In genomic region chrX:12003106-12003505, GRCm38 (mm10) we compare ENCODE assay signal across 10 mouse cellular contexts.
DNase-seq lines count a peak whose midpoint lies in the region; ATAC-seq and TF ChIP-seq lines count a peak whose summit lies in the region.
"Had no signal": no experiment of that assay in that cellular context is flagged by ENCODE, and none has a peak within 500 bp of the region (broad histone marks: within the 10 kb centered on the region; RNA-seq: fewer than 3 reads in every experiment).

No protein-coding gene starts in this region.

- H3K9me3 ChIP-seq in embryonic facial prominence, embryonic 10.5 days: no peaks in the 10 kb centered on the region
- no peaks in the 10 kb centered on the region for H3K9me3 ChIP-seq in liver, postnatal 0 days (ENCODE audit: low read length)

- no peak for ATAC-seq in liver, postnatal 0 days
- no peak for ATAC-seq in frontal cortex, adult (ENCODE audit: low TSS enrichment)

- H3K36me3 ChIP-seq in heart, adult 2 months (ENCODE audit: control insufficient read depth, insufficient read depth, low read length): no peaks in the 10 kb centered on the region
- no peaks in the 10 kb centered on the region for H3K36me3 ChIP-seq in embryonic facial prominence, embryonic 10.5 days (replicated peaks)
- no peaks in the 10 kb centered on the region for H3K36me3 ChIP-seq in liver, postnatal 0 days (replicated peaks; ENCODE audit: insufficient read depth, low read length)

- TF ChIP-seq EP300 in heart, adult 2 months (IDR thresholded peaks at IDR 0.05; ENCODE audit: insufficient read depth, low read depth, low read length): no peak
- no peak for TF ChIP-seq EP300 in liver, postnatal 0 days (IDR thresholded peaks at IDR 0.05; ENCODE audit: low read depth)

- peak overlapping the region; percentile 63 for H3K4me2 ChIP-seq in liver, postnatal 0 days (ENCODE audit: low read depth, low read length)

- no peaks in the 10 kb centered on the region for H3K79me2 ChIP-seq in heart, adult 2 months (replicated peaks; ENCODE audit: control insufficient read depth, insufficient read depth, low read length)

- TF ChIP-seq CTCF in heart, adult 2 months (IDR thresholded peaks at IDR 0.05): no peak
- TF ChIP-seq CTCF in liver, postnatal 0 days (IDR thresholded peaks at IDR 0.05; ENCODE audit: low read depth): no peak

- H3K9ac ChIP-seq in heart, adult 2 months (ENCODE audit: low read depth, low read length): 0 out of 2 replicates have a peak overlapping the region, but pooled peaks have one; percentile 8
- peak overlapping the region; percentile 41; the same call in 1 of the 2 replicates for H3K9ac ChIP-seq in liver, postnatal 0 days (replicated peaks)

- no peak overlapping the region for H3K4me3 ChIP-seq in heart, adult 2 months
- H3K4me3 ChIP-seq in embryonic facial prominence, embryonic 10.5 days: no peak overlapping the region
- peak overlapping the region; percentile 4; the same call in 1 of the 2 replicates for H3K4me3 ChIP-seq in liver, postnatal 0 days (ENCODE audit: low read depth, low read length)

- peak in 1 of 2 experiments; percentile 24 for DNase-seq in heart, adult 2 months
- no peak for DNase-seq in heart, postnatal 25 days (ENCODE audit: low spot score)
- DNase-seq in A20 (ENCODE audit: low read depth, low spot score): peak; percentile 25
- peak; percentile 42 for DNase-seq in embryonic facial prominence, embryonic 10.5 days (ENCODE audit: low spot score)
- no peak for DNase-seq in liver, postnatal 0 days
- no peak for DNase-seq in adrenal gland, adult 2 months
- no peak for DNase-seq in gastrocnemius, postnatal 14 days
- DNase-seq: cerebellum, adult 9-11 months; kidney, adult 18-20 months had no signal

- no peak for TF ChIP-seq POLR2A in heart, adult 2 months (IDR thresholded peaks at IDR 0.05; ENCODE audit: insufficient read depth, low read depth, low read length)

- intact Hi-C loops in heart, adult 2 months (cut with DNase I): loop anchor here (10.0 kb wide), 3 partner anchors 108 to 252 kb away; no protein-coding TSS in a partner anchor
- intact Hi-C loops in heart, postnatal 25 days (cut with DNase I): loop anchor here (5.0 to 10.0 kb wide), 2 partner anchors 66 to 368 kb away; no protein-coding TSS in a partner anchor
- intact Hi-C loops in gastrocnemius, postnatal 14 days (cut with DNase I; ENCODE audit: low total_unique reads): no loop called here

- 27% methylated on average over 9 of the region's 9 CpGs for WGBS in heart, adult 2 months
- WGBS in embryonic facial prominence, embryonic 10.5 days: 9% methylated on average over 9 of the region's 9 CpGs
- WGBS in liver, postnatal 0 days (ENCODE audit: insufficient replicate concordance): 12% methylated on average over 9 of the region's 9 CpGs

- H3K27me3 ChIP-seq in heart, adult 2 months (ENCODE audit: control insufficient read depth, insufficient read depth, low read length): no peaks in the 10 kb centered on the region
- peaks cover 100% of the 10 kb centered on the region for H3K27me3 ChIP-seq in embryonic facial prominence, embryonic 10.5 days (replicated peaks; ENCODE audit: low read depth, poor library complexity, severe bottlenecking)
- H3K27me3 ChIP-seq in liver, postnatal 0 days (ENCODE audit: insufficient read depth, low read length): peaks cover 17% of the 10 kb centered on the region; the same call in 1 of the 2 replicates

- no peak overlapping the region for H3K27ac ChIP-seq in heart, adult 2 months
- H3K27ac ChIP-seq in embryonic facial prominence, embryonic 10.5 days (replicated peaks): peak overlapping the region; percentile 67
- peak overlapping the region; percentile 92 for H3K27ac ChIP-seq in liver, postnatal 0 days (ENCODE audit: low read depth)

- H3K4me1 ChIP-seq in heart, adult 2 months (ENCODE audit: control insufficient read depth, insufficient read depth, low read length): peaks cover 9% of the 10 kb centered on the region
- peaks cover 86% of the 10 kb centered on the region for H3K4me1 ChIP-seq in embryonic facial prominence, embryonic 10.5 days
- peaks cover 25% of the 10 kb centered on the region for H3K4me1 ChIP-seq in liver, postnatal 0 days (ENCODE audit: insufficient read depth)

Comparison
In these comparisons a context has a peak if more than half of its experiments do, and no peak if none do; other contexts are left out.
1. DNase-seq: peak in A20 (single experiment) and embryonic facial prominence, embryonic 10.5 days (single experiment); none in heart, postnatal 25 days (single experiment), liver, postnatal 0 days (single experiment), adrenal gland, adult 2 months (single experiment) and gastrocnemius, postnatal 14 days (single experiment).